Mouse (Mus musculus) myocyte (in vitro differentiated cells): ENCODE measurements around the gene Shroom3.

Experiments used
- CEBPB ChIP-seq: IDR thresholded peaks from 2 replicates; pipeline ENCODE4 v1.6.1; 2011; ENCODE audit warnings: mild to moderate bottlenecking, moderate library complexity; ENCODE audit not compliant: poor library complexity, insufficient read depth, severe bottlenecking
- E2F4 ChIP-seq: IDR thresholded peaks from one replicate; pipeline ENCODE4 v1.6.1; 2011; ENCODE audit warnings: mild to moderate bottlenecking, control low read depth, moderate library complexity; ENCODE audit not compliant: insufficient read depth
- MAX ChIP-seq: IDR thresholded peaks from one replicate; pipeline ENCODE4 v1.6.1; 2011; ENCODE audit warnings: low read depth, mild to moderate bottlenecking, control low read depth
- MYOD1 ChIP-seq, 3 experiments: IDR thresholded peaks; one replicate each; pipeline ENCODE4 v1.6.1; 2011; ENCODE audit warnings: control low read depth in 2 of 3, low read depth in 2 of 3, mild to moderate bottlenecking in 2 of 3, moderate library complexity in 1 of 3; ENCODE audit not compliant: insufficient read length in 2 of 3, control insufficient read depth in 1 of 3
- MYOG ChIP-seq, 3 experiments: IDR thresholded peaks; one replicate each; pipeline ENCODE4 v1.6.1; 2011; ENCODE audit warnings: control low read depth in 2 of 3, low read depth in 2 of 3, mild to moderate bottlenecking in 2 of 3; ENCODE audit not compliant: insufficient read length in 2 of 3, control insufficient read depth in 1 of 3, insufficient read depth in 1 of 3
- POLR2A ChIP-seq: IDR thresholded peaks from one replicate; pipeline ENCODE4 v1.6.1; 2011; ENCODE audit warnings: low read depth, mild to moderate bottlenecking, control low read depth, moderate library complexity; ENCODE audit not compliant: insufficient read length
- POLR2AphosphoS2 ChIP-seq: IDR thresholded peaks from one replicate; pipeline ENCODE4 v1.6.1; 2011; ENCODE audit warnings: low read depth, control low read depth; ENCODE audit not compliant: insufficient read length
- SRF ChIP-seq: IDR thresholded peaks from one replicate; pipeline ENCODE4 v1.6.1; 2011; ENCODE audit warnings: low read depth; ENCODE audit not compliant: control insufficient read depth, insufficient read length
- TCF12 ChIP-seq: IDR thresholded peaks from one replicate; pipeline ENCODE4 v1.6.1; 2011; ENCODE audit warnings: mild to moderate bottlenecking, control low read depth; ENCODE audit not compliant: poor library complexity, insufficient read depth, severe bottlenecking
- USF1 ChIP-seq: IDR thresholded peaks from one replicate; pipeline ENCODE4 v1.6.1; 2011; ENCODE audit warnings: low read depth, mild to moderate bottlenecking, control low read depth, moderate library complexity

DNA sequence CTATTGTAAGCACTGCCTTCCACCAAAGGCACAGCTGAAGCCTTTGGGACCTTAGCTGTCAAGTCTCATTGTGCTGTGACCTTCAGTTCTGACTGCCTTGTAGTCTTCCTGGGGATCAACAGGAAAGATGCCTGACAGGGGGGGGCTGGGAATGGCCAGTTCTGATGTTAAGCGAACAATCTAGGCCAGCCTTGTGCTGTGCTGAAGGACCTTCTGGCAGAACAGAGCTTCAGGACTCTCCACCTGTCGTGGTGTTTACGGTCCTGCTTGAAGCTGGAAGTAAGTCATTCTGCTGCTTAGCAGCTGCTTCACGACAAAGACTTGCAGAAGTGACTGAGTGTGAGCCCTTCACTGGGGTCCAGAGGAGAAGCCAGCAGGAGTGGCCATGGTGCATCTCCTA is 156.1 kb downstream of the Shroom3 start:
- no peak for TF ChIP-seq POLR2A
- no peak for TF ChIP-seq TCF12
- TF ChIP-seq MAX: no peak
- TF ChIP-seq MYOG (IDR thresholded peaks at IDR 0.05; ENCODE audit: control insufficient read depth in 1 of 3, insufficient read depth in 1 of 3, insufficient read length in 2 of 3, low read depth in 2 of 3): no peak
- TF ChIP-seq USF1: no peak
- no peak for TF ChIP-seq CEBPB
- no peak for TF ChIP-seq POLR2AphosphoS2
- TF ChIP-seq MYOD1 (IDR thresholded peaks at IDR 0.05; ENCODE audit: control insufficient read depth in 1 of 3, insufficient read length in 2 of 3, low read depth in 2 of 3): no peak
- TF ChIP-seq E2F4: no peak
- no peak for TF ChIP-seq SRF
